Mouse (Mus musculus) WW6 (cell line): ENCODE measurements around the gene Abhd16a.

ENCODE experiments used
- DNase-seq: peaks from one replicate; pipeline ENCODE4 v3.0.0-alpha.2; 2013; ENCODE audit warnings: low read depth, low spot score

Gene Abhd16a

DNA sequence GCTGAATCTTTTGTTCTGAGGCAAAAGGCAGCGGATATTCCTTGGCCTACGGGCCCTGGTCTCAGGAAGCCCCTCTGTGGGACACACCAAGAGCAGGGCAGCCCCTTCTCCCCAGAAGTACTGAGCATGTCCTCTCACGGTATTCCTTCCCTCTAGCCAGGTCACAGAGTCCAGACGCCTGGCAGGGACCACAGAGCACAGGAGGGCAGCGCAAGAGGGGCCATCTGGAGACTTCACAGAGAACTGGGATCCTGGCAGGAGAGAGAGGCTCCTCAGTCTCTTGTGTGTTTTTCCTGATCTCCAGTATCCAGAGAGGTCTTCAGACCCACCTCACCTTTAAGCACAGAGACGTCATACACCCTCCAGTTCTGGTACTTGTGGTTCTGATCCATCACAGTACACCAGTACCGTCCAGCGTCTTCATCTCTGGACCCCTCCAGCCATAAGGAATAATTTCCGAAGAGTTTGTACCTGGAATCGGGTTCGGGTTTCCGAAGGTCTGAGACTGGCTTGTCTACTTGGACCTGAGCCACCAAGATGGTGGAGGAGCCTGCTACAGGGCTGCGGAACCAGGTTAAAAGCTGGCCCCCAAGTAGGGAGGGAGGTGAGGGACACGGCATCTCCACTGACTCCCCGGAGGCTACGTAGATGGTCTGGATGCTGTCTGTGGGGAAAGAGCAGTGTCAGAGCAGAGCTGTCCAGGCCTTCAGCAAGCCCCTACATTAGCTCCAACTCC lies 6.1 kb upstream of the Abhd16a start:
- DNase-seq, result no peak

DNA sequence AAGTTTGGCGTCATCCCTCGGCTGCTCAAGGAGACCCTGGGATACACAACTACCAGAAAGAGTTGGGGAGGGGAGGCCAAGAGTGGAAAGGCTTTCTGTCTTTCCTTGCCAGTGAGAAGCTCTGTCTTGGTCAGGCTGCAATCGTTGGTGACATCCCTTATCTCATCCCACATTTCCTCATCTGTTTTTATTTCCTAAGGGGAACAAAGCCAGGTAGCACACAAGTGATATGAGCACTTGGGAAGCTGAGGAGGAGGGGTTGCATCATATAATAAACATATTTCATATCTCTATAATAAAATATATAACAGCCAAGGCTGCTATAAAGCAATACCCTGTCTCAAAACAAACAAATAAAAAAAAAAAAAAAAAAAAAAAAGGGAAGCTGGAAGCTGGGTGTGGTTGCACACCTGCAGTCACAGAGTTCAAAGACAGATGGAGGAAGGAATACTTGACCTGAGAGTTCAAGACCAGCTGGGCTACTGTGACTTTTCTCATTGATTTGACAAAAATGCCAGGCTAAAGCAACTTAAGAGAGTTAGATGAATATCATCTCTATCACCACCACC lies 5.0 kb upstream of the Abhd16a start:
- DNase-seq, result no peak

DNA sequence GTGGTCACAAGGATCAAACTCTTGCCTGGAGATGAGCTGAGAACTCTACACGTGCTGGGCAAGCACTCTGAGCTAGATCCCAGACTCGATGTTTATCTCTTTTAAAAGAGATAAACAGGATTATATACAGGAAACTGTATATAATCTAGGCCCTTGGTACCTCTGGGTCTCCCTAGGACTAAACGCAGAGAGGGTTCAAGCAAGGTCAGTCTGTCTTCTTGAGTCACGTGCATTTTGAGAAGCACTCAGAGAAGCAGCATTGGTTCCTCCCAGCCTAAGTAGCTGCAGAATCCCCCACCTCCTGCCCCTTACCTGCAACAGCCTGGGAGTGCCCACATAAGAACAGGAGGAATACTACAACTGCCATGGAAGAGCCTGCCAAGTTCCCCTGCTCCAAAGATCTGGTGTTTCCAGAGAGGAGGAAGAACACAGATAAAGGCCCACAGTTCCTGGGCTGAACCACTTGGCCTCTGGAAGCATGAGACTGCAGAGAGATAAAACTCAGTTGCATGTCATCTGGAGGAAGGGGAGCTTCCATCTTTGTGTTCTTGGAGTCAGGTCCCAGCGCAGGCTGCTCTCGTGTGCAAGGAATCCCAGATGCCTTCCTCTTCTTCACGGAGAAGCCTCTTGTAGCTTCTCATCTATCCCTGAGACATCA lies 3.7 kb upstream of the Abhd16a start, which contains the start of gene Ly6g6f:
Ly6g6f (minus strand) TSS at position 403 of the 658 bp plus-strand sequence.
- DNase-seq, result no peak

DNA sequence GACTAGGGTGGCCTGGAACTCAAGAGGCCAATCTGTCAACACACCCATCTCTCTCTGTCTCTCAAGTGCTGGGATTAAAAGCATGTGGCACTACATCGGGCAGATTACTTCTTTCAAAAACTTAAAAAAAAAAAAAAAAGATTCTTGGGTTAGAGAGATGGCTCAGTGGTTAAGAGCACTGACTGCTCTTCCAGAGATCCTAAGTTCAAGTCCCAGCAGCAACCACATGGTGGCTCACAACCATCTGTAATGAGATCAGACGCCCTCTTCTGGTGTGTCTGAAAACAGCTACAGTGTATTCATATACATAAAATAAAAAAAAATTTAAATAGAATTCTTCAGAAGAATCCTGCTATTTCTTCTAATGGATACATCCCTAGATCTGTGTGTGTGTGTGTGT lies 912 bp upstream of the Abhd16a start:
- DNase-seq, result no peak

DNA sequence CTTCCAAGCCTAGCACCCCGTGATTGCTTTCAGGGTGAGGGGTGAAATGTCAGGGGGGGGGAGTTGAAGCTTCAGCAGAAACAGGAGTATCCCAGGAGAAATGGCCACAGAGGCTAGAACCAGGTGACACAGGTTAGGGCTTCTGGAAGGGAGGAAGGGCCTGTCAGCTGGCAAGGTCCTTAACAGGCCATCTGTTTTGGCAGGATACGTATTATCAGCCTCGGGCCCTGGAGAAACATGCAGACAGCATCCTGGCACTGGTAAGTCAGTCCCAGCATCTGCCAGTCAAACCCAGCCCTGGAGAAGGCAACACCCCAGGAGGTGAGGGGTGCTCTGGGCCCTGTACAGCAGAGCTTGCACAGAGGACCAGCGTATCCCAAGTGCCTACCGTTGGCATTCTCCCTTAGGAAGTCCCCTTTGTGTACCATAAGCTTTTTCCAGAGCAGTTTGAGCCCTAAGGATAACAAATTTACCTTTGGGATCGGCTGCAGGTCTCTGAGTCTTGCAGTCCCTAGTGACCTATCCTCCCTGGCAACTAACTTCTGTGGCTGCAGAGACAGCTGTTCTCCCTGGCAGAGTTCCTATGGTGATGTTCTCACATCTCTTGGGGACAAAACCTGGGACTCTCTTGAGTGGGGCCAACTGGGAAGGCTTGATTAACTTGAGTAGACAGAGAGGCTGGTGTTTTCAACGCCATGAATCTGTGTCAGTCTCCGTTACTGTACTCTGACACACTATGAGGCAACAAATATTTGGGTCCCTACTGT lies 1.3 kb downstream of the Abhd16a start:
- no peak for DNase-seq

DNA sequence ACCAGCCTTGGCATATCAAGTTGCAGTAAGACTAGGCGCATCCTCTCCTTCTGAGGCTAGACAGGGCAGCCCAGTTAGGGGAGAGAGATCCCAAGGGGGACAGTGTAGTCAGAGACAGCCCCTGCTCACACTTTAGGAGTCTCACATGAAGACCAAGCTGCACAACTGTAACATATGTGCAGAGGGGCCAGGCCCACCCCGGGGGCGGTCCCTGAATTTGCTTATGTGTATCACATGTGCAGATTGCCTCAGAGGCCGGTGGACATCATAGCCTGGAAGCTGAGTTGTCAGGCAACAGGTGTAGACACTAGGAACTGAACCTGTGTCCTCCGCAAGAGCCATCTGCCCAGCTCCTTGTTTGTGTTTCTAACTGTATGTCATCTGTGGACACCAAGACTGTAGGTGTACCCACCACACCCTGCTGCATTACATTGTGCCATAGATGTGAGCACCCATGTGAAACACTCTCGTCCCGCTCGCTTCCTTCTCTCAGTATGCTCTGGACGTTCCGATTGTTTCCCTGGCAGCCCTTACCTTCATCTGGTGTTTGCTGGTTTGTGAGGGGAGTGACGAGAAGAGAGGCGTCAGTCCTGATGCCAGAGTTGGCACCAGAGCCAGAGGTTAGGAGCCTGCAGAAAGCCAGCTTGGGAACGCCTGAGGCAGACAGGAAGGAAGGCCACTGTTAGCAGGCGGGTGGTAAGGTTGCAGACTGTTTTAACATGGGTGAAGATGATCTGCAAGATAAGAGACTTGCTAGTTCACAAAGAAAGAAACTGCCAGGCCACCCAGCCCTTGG lies 3.5 kb downstream of the Abhd16a start:
- no peak for DNase-seq

DNA sequence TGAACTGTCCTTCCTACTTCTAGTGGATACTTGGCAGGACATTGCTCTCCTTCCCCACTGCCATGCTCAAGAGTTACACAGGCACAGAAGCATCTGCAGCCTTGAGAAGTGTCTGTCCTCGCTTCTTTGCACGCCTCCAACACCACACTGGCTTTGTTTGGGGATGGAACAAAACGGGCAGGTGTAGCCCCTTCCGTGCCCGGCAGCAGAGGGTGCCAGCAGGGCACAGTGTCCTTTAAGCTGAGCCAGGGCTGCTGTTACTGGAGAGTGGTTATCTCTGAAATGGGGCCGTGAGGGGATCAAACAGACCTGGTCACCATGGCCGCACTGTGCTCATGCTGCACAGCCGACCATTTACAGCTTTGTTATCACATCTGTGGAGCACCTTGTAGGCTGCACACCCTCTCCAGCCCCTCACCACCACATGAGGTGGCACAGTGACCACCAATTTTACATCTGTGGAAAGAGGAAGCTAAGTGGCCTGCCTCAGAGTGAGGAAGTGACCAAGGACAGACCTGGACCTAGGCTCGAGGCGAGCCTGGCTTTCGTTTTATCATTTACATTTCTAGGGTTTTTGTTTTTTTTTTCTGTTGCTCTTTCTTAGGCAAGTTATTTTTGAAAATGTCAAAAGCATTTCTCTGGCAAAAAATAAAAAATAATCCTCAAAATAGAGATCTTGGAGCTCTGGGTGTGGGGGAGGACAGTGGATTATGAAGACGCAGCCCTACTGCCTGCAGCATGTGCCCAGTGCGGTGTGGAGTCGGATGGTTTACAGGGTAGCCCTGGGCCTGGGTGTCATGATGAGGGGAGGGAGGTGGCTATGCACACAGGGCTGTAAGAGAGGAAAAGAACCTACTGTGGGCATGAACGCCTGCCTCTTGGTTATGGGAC lies 5.7 kb downstream of the Abhd16a start:
- no peak for DNase-seq

DNA sequence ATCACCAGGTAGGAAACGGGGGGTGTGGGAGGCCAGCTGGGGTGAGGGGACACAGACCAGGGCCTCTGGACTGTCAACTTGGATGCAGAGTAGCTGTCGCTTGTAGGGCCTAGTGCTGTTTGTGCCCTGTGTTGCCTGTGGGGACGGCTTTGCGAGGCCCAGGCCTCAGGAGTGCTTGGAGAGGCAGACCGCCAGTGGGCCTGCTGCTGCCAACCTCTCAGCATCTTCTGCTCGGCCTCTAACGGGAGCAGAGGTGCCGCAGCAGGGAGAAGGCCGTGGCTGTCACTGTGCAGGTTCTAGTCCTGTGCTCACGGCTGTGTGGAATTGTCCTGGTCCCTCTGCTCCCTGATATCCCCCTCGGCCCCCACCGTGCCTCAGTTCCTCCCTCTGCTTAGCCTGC lies 7.5 kb downstream of the Abhd16a start:
- DNase-seq, result no peak

DNA sequence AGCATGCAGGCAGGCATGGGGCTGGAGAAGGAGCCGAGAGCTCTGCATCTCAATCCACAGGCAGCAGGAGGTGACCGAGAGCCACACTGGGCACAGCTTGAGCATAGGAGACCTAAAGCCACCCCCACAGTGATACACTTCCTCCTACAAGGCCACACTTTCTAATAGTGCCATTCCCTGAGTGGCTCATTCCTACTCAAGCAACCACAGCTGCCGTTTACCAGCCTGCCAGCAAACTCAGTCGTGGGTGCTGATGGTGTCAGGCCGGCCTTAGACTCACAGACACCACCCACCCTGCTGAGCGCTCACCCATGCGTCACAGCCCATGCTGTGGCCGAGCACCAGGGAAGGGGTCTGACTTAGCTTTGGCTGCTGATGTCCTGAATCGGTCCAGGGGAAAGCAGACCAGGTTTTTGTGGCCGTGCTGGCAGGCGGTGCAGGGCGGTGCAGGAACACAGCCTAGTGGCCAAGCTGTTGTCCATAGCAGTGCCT lies 8.1 kb downstream of the Abhd16a start:
- no peak for DNase-seq

DNA sequence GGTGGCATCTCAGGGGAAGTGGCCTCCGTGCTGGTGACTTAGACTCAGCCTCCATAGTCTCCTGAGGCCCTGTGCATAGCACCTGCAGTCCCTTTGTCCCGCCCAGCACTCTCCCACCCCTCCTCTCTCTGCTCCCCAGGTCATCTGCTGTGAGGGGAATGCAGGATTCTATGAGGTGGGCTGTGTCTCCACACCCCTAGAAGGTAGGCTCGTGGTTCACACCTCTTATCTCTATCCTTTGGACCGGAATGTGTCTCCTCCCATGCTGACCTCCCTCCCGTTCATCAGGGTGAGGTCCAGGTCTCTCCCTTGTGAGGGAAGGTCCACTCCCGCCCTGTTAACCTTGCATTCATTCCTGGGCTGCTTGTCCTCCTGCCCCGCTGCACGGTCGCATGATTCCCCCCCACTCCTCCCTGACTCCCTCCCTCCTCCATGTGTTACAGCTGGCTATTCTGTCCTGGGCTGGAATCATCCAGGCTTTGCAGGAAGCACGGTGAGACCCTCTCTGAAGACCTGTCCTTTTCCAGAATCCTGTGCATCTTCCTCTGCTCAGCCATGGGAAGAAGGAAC lies 11.2 kb downstream of the Abhd16a start:
- DNase-seq, result no peak

DNA sequence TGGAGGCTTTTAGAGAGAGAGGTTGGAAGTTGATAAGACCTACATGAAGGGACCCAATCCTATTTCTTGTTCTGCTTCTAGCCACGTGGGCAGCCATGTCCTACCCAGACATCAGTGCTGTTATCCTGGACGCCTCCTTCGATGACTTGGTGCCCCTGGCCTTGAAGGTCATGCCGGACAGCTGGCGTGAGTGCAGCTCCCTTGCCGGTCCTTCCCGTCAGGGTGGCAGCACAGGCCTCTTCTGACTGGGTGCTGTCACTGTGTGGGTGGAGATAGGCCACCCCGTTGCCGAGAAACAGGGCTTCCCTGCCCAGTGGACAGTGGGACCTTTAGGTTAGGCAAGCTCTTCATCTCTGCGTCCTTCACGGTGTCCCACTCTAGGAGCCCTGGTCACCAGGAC lies 12.1 kb downstream of the Abhd16a start:
- no peak for DNase-seq

DNA sequence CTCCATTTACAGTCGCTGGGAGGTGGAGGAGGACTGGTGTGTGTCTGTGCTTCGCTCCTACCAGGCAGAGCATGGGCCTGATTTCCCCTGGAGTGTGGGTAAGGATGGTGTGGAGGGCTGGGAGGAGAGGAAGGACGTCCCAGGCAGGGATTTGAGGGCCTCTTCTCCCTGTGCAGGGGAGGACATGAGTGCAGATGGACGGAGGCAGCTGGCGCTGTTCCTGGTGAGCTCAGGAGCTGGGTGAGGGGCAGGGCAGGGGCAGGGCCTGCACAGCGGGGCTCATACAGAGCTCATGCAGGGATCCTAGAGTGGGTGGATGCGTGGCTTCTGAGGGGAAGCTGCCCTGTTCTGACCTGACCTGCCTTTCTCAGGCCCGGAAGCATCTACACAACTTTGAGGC lies 13.2 kb downstream of the Abhd16a start:
- no peak for DNase-seq

DNA sequence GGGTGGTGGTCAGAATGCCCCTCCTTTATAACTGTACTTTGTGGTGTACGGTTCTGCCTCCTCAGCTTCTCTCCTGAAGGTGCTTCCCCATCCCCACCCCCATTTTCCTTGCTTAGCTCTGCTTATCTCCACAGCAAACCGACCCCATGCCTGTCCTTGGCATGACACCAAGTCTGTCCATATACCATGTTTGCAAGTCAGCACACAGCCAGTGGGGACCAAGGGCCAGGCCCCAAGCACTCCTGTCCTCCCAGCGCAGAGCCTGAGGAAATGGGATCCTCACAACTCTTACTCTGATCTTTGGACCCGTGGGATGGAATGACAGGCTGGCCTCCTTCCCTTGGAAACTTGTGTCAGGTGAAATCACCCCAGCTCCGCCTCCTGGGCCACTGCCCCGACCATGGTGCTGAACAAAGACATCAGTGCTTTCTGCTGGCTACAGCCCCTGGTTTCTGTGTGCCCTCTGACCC lies 14.2 kb downstream of the Abhd16a start:
- DNase-seq, result no peak

DNA sequence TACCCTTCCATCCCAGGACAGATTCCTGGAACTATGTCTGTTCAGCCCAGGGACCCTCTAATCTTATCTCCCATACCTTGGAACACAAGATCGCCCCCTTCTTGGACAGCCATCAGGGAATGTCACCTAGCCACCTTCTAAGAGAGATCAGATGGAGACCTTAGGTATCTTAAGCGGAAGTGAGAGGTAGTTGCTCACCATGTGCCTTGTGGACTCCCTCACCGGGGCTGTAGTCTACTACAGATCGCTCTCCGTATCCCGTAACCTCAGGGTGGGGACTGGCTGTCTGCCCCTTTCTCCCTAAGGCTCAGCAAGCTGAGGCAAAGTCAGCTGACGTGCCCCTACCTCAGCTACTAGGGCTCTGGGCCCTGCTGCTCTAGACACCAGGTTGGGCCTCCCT lies 15.0 kb downstream of the Abhd16a start:
- no peak for DNase-seq

DNA sequence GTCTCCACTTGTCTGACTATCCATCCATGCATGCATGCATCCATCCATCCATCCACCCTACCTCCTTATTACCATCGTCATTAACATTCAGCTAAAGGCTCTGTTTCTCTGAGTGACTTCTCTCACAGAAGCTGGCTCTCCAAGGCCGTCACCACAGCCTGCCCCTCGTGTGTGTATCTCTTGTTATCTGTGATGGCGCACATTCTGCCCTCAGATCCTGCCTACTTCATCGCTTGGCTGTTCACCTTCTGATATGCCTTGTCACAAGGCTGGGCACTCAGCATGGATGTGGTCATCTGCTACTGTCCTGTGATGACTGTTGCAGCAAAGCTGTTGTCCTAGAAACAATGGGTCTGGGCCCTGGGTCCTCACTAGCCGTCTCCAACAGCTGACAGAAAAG lies 15.7 kb downstream of the Abhd16a start:
- DNase-seq, result no peak

DNA sequence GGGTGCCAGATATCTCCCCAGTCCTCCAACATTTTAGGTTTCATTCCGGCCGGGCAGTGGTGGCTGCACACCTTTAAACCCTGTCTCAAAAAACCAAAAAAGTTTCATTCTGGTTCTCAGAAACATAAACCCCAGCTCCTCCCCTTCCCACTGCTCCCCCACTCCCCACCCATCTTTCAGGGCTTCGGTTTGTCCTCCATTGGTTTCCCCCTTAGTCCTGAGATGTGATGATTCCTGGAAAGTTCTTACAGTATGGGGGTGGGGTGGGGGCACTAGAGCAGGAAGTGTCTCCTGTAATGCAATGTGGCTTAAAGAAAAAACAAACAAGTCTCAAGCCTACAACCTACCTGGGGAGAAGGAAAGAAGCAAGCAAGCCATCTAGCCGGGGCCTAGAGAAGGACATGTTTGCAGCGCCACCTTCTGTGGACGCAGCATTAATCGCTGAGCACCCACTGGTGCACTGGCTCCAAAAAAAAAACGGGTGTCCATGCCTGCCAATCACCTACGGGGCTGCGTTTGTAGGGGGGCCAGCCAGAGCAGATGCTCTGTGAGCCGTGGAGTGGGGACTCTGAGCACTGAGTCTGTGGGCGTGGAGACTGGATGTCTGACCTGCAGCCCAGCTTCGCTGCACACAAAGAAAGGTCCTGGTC lies 16.8 kb downstream of the Abhd16a start:
- no peak for DNase-seq

DNA sequence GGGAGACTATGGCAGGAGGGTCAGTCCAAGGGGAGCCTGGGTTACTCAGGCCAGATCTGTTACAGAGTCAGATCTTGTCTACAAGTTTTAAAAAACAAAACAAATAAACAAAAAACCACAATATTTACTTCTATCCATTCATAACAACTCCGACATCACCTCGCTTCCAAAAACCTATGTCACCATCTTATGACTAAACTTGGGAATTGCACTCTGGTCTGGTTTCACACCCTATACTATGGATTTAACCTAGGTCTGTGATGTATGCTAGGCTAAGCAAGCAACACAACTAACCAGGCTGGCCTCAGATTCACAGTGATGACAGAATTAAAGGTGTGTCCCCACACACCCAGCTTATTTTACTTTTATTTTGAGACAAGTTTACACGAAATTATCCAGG lies 17.5 kb downstream of the Abhd16a start:
- DNase-seq, result no peak

DNA sequence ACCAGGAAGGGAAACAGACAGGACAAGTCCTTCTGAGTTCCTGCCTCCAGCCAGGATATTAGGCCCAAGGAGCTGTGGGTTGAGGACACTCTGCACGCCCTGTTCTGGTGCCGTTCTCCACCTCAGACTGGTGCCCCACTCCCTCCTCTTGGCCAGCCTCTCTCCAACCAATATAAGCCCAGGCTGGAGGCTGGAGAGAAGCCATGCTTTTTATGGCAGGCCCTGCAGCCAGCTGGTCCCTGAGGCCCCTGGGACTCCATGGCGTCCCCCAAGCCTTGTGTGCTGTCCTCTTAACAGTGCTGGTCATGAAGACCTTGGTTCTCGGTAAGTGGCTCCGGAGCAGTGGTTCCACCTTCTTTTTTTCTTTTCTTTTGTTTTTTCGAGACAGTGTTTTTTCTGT lies 19.0 kb downstream of the Abhd16a start, which contains the start of gene Ly6g5c:
Ly6g5c (plus strand) TSS at position 183 of the 400 bp plus-strand sequence.
- no peak for DNase-seq

DNA sequence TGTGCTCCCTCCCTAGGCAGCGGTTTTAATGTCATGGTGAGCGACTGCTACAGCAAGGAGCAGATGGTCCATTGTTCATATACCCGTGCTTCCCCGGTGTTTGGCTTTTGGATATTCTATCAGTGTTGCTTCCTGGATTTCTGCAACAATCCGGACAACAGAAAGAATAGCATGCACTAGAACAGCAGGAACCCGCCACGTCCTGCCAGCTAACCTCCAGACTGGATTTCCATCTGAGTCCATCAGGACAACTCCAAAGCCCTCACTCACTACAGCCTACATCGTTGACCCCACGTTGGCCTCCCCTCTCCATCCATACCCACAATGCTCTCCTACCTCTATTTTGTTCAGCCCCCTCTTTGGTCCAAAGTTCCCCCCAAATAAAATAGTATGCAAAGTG lies 22.7 kb downstream of the Abhd16a start:
- DNase-seq, result no peak
